Mouse (Mus musculus) liver, embryonic 15.5 days (tissue): ENCODE data around the gene Zranb3. TPM values are rescaled to one million over a fixed set of nuclear protein-coding genes. Genes with fewer than 3 reads are reported as not detected.
"Not testable (repeated sequence)": the region's sequence is repeated elsewhere in the genome, so short reads cannot be mapped to it uniquely, and the experiment has no call there.

Experiments used
- ATAC-seq: fragments of 200-750 bp; cut with Nextera tagmentation; 2 replicates; pipeline ENCODE4 v1.8.0; 2017; ENCODE audit warnings: moderate number of reproducible peaks, mild to moderate bottlenecking, moderate library complexity; ENCODE audit not compliant: insufficient read depth
- H3K27ac ChIP-seq: fragments of 300-500 bp; sonication (generic); replicated peaks from 2 replicates; pipeline ENCODE4 v1.5.1; 2015; ENCODE audit warnings: mild to moderate bottlenecking, inconsistent platforms
- H3K27me3 ChIP-seq: fragments of 300-500 bp; sonication (generic); 2 replicates; pipeline ENCODE4 v1.6.1; 2015; ENCODE audit warnings: mild to moderate bottlenecking, inconsistent platforms
- H3K36me3 ChIP-seq: fragments of 300-500 bp; sonication (generic); replicated peaks from 2 replicates; pipeline ENCODE4 v1.6.1; 2015; ENCODE audit warnings: moderate library complexity, mild to moderate bottlenecking, inconsistent platforms
- H3K4me1 ChIP-seq: fragments of 300-500 bp; sonication (generic); replicated peaks from 2 replicates; pipeline ENCODE4 v1.6.1; 2015; ENCODE audit warnings: inconsistent platforms
- H3K4me2 ChIP-seq: fragments of 300-500 bp; sonication (generic); 2 replicates; pipeline ENCODE4 v1.6.1; 2015; ENCODE audit warnings: moderate library complexity, mild to moderate bottlenecking, inconsistent platforms
- H3K4me3 ChIP-seq: fragments of 300-500 bp; sonication (generic); replicated peaks from 2 replicates; pipeline ENCODE4 v1.5.1; 2015; ENCODE audit warnings: mild to moderate bottlenecking, inconsistent platforms
- H3K9ac ChIP-seq: fragments of 300-500 bp; sonication (generic); 2 replicates; pipeline ENCODE4 v1.6.1; 2015; ENCODE audit warnings: moderate library complexity, mild to moderate bottlenecking, inconsistent platforms
- H3K9me3 ChIP-seq: fragments of 300-500 bp; sonication (generic); replicated peaks from 2 replicates; pipeline ENCODE4 v1.6.1; 2016; ENCODE audit warnings: inconsistent platforms
- WGBS: fragments of 180-500 bp; shearing (Covaris S2); methylation state at CpG from one replicate; pipeline ENCODE4 v1.1.7; 2015; ENCODE audit warnings: mixed read lengths; ENCODE audit not compliant: insufficient replicate concordance; 5-methylcytosine and 5-hydroxymethylcytosine counted together
- polyA plus RNA-seq: library from polyadenylated mRNA; unstranded; fragments of >200 nt; fragmentation: Nextera tagmentation; extraction: Ambion mirVana; gene quantifications from 2 replicates; pipeline ENCODE4 v1.2.1, GENCODE M21; 2015

Gene Zranb3
- polyA plus RNA-seq, 1 experiment from 2014 or later: 3.3 TPM

- Histone ChIP-seq H3K9me3 (no peaks in the 10 kb centered on the region), H3K27me3 (no peaks in the 10 kb centered on the region), H3K4me2 (no peak overlapping the region), H3K36me3 (peaks cover 7% of the 10 kb centered on the region), H3K27ac (no peak overlapping the region), H3K4me3 (no peak overlapping the region), H3K9ac (no peak overlapping the region), H3K4me1 (no peaks in the 10 kb centered on the region)
- ATAC-seq: no peak
- 64% methylated on average over 7 of the region's 7 CpGs for whole genome bisulfite sequencing
Measured at GRCm38 (mm10) chr1:127959312-127959718, 143.5 kb downstream of the Zranb3 start.

- H3K4me1 ChIP-seq: no peaks in the 10 kb centered on the region
- no peaks in the 10 kb centered on the region for H3K27me3 ChIP-seq
- whole genome bisulfite sequencing: 45% methylated on average over 5 of the region's 5 CpGs
- no peak overlapping the region for H3K4me2 ChIP-seq
- H3K27ac ChIP-seq: no peak overlapping the region
- no peak overlapping the region for H3K9ac ChIP-seq
- H3K9me3 ChIP-seq: no peaks in the 10 kb centered on the region
- no peak overlapping the region for H3K4me3 ChIP-seq
- peaks cover 8% of the 10 kb centered on the region for H3K36me3 ChIP-seq
- ATAC-seq: no peak
Measured at GRCm38 (mm10) chr1:127958801-127959200, 144.0 kb downstream of the Zranb3 start.

GRCm38 (mm10) chr1:127956524-127956923 lies 146.3 kb downstream of the Zranb3 start:
- no peak overlapping the region for H3K27ac ChIP-seq
- H3K9me3 ChIP-seq: no peaks in the 10 kb centered on the region
- ATAC-seq: no peak
- no peaks in the 10 kb centered on the region for H3K27me3 ChIP-seq
- no peak overlapping the region for H3K4me3 ChIP-seq
- H3K9ac ChIP-seq: no peak overlapping the region
- peaks cover 11% of the 10 kb centered on the region for H3K36me3 ChIP-seq
- 87% methylated on average over 1 of the region's 1 CpGs for WGBS
- no peak overlapping the region for H3K4me2 ChIP-seq
- no peaks in the 10 kb centered on the region for H3K4me1 ChIP-seq

DNA sequence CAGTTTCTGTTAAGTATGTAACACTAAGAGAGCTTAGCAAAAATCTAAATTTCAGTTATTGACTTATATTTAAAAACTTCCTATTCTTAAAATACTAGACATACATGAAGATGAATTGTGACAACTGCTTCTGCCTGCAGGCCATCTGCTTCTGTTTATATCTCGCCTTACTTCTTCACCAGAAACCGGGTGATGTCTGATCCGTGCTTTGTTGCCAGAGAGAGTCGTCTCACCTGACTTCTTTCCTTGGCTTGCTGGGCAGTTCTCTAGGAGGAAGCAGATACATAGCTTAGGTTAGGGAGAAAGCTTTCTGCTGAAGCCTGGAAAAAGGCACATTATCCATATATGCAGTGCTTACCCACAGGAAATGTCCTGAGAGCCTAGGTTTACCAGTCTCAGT lies 148.0 kb downstream of the Zranb3 start:
- H3K36me3 ChIP-seq: peaks cover 9% of the 10 kb centered on the region; the same call in 1 of the 2 replicates
- ATAC-seq: no peak
- no peaks in the 10 kb centered on the region for H3K4me1 ChIP-seq
- no peak overlapping the region for H3K4me3 ChIP-seq
- no peaks in the 10 kb centered on the region for H3K27me3 ChIP-seq
- no peak overlapping the region for H3K4me2 ChIP-seq
- no peak overlapping the region for H3K9ac ChIP-seq
- H3K27ac ChIP-seq: no peak overlapping the region
- no peaks in the 10 kb centered on the region for H3K9me3 ChIP-seq
- 74% methylated on average over 4 of the region's 4 CpGs for WGBS

- not testable (repeated sequence) for ATAC-seq, H3K9me3 ChIP-seq, H3K36me3 ChIP-seq, H3K9ac ChIP-seq, H3K27ac ChIP-seq, H3K4me1 ChIP-seq, H3K27me3 ChIP-seq, H3K4me3 ChIP-seq, H3K4me2 ChIP-seq
- WGBS: 68% methylated on average over 4 of the region's 4 CpGs
Measured at GRCm38 (mm10) chr1:127954198-127954597, 148.6 kb downstream of the Zranb3 start.

- no peaks in the 10 kb centered on the region for H3K4me1 ChIP-seq
- no peak overlapping the region for H3K4me2 ChIP-seq
- H3K27me3 ChIP-seq: no peaks in the 10 kb centered on the region
- no peak overlapping the region for H3K9ac ChIP-seq
- WGBS: 72% methylated on average over 4 of the region's 4 CpGs
- peaks cover 6% of the 10 kb centered on the region; the same call in 1 of the 2 replicates for H3K36me3 ChIP-seq
- H3K27ac ChIP-seq: no peak overlapping the region
- no peaks in the 10 kb centered on the region for H3K9me3 ChIP-seq
- ATAC-seq: no peak
- no peak overlapping the region for H3K4me3 ChIP-seq
Measured at GRCm38 (mm10) chr1:127952276-127952675, 150.6 kb downstream of the Zranb3 start.

DNA sequence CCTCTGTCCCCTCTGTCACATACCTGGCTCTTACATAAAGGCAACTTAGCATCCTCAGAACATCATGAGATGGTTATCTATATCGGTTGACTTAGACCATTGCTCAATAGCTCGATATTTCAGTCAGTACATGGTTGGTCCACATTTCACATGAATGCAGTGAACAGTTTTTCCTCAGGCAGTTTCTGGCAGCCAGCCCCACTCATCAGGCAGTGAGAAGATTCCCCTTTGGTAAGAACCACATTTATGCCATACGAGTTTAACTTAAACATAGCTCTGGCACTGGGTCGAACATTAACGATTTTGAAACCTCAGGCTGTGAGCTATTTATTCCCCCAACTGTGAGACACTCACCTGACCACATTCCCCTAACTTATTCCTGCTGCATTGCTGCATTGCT lies 154.1 kb downstream of the Zranb3 start:
- WGBS: 76% methylated on average over 5 of the region's 5 CpGs
- no peak for ATAC-seq
- Histone ChIP-seq H3K4me3 (no peak overlapping the region), H3K36me3 (peaks cover 5% of the 10 kb centered on the region; the same call in 1 of the 2 replicates), H3K27ac (no peak overlapping the region), H3K9me3 (no peaks in the 10 kb centered on the region), H3K4me2 (no peak overlapping the region), H3K27me3 (no peaks in the 10 kb centered on the region), H3K9ac (no peak overlapping the region), H3K4me1 (0 out of 2 replicates have a peak, but pooled peaks cover 3% of the 10 kb centered on the region)

- Histone ChIP-seq H3K27me3 (no peaks in the 10 kb centered on the region), H3K9ac (no peak overlapping the region), H3K4me1 (0 out of 2 replicates have a peak, but pooled peaks cover 5% of the 10 kb centered on the region), H3K36me3 (peaks cover 17% of the 10 kb centered on the region), H3K27ac (no peak overlapping the region), H3K4me3 (no peak overlapping the region), H3K9me3 (no peaks in the 10 kb centered on the region), H3K4me2 (no peak overlapping the region)
- no peak for ATAC-seq
- WGBS: 77% methylated on average over 5 of the region's 5 CpGs
Measured at GRCm38 (mm10) chr1:127946615-127947249, 156.1 kb downstream of the Zranb3 start.

DNA sequence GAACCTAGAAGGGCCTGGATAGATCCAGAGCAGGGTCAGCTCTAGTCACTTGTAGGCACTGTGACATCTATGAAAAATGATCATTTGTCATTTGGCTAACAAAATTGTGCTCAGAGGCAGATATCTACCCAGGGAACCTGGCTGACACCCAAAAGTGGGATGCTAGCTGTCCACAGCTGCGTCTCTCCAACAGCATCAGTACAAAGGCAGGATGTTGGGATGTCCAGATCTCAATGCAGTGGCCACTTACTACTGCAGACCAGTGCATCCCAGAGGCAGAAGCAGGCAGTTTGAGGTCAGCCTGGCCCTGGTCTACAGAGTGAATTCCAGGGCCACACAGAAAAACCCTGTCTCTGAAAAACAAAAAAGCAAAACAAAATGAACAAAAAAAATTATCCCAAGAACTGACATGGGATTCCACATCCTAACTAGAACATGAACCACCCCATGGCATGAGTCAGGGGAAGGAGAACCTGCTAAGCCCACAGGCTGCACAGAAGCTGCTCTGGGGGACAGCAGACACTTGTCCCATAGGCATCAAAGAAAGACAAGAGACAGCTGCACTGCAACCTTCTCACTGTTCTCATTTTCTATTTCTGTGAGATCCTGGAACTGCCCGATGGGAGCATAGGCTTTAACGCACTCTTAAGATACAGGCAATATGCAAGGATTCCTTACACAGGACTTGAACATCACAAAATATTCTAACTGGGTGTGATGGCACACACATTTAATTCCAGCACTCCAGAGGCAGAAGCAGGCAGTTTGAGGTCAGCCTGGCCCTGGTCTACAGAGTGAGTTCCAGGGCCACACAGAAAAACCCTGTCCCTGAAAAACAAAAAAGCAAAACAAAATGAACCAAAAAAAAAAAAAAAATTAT lies 156.9 kb downstream of the Zranb3 start:
- no peak for ATAC-seq
- H3K4me1 ChIP-seq: 0 out of 2 replicates have a peak, but pooled peaks cover 5% of the 10 kb centered on the region
- H3K27ac ChIP-seq: no peak overlapping the region
- H3K9me3 ChIP-seq: no peaks in the 10 kb centered on the region
- peaks cover 23% of the 10 kb centered on the region for H3K36me3 ChIP-seq
- H3K4me3 ChIP-seq: no peak overlapping the region
- H3K9ac ChIP-seq: no peak overlapping the region
- H3K4me2 ChIP-seq: no peak overlapping the region
- H3K27me3 ChIP-seq: no peaks in the 10 kb centered on the region
- 79% methylated on average over 3 of the region's 3 CpGs for WGBS

DNA sequence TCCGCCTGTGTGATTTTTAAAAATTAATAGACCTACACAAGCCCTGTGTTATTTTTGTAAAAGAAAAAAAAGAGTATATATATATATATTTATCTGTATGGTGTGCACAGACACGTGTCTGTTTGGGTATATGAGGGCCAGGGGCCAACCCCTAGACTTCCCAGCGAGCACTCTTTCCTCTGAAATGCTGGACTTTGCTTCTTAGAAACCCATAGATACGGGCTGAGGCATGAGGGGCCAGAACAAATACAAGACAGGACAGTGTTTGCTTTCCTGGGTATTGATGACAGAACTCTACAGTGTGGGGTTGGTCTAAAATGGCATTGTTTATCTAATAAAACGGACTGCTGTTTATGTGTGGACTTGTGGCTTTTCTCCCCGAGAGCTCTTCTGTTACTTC lies 159.3 kb downstream of the Zranb3 start:
- H3K27me3 ChIP-seq: no peaks in the 10 kb centered on the region
- ATAC-seq: peak; percentile 57; the same call in 1 of the 2 replicates
- H3K9ac ChIP-seq: no peak overlapping the region
- H3K4me1 ChIP-seq: 0 out of 2 replicates have a peak, but pooled peaks cover 5% of the 10 kb centered on the region
- H3K4me2 ChIP-seq: no peak overlapping the region
- no peak overlapping the region for H3K4me3 ChIP-seq
- H3K36me3 ChIP-seq: peaks cover 45% of the 10 kb centered on the region
- no peaks in the 10 kb centered on the region for H3K9me3 ChIP-seq
- H3K27ac ChIP-seq: no peak overlapping the region
- WGBS: 56% methylated on average over 6 of the region's 6 CpGs

- Histone ChIP-seq H3K4me1 (0 out of 2 replicates have a peak, but pooled peaks cover 5% of the 10 kb centered on the region), H3K9me3 (no peaks in the 10 kb centered on the region), H3K36me3 (peaks cover 57% of the 10 kb centered on the region), H3K4me2 (no peak overlapping the region), H3K4me3 (no peak overlapping the region), H3K27me3 (no peaks in the 10 kb centered on the region), H3K27ac (no peak overlapping the region), H3K9ac (no peak overlapping the region)
- no peak for ATAC-seq
- WGBS: 89% methylated on average over 10 of the region's 10 CpGs
Measured at GRCm38 (mm10) chr1:127942231-127942630, 160.6 kb downstream of the Zranb3 start.
